Mouse (Mus musculus): Measurements from ENCODE around the gene Pnpla3. TPM values are rescaled to one million over a fixed set of nuclear protein-coding genes. Genes with fewer than 3 reads are reported as not detected.

Pnpla3 gene
- total RNA-seq, 2 experiments from 2014 or later = 4.5 to 4.6 TPM

Small RNA genes lying within 50 kb of the gene (microRNA-seq; reads per million reads assigned to microRNA genes)
- 0.24 to 0.35 reads per million in 2 experiments for gene Mir6392

Other genes starting within 250 kb of the Pnpla3 start
- not detected for gene Efcab6, start 102.5 kb upstream of the Pnpla3 start, total RNA-seq (2021)
- not detected for gene Sult4a1, start 62.1 kb upstream of the Pnpla3 start, total RNA-seq (2021)
- gene Pnpla5, start 44.7 kb upstream of the Pnpla3 start, total RNA-seq (2021) = not detected
- gene Samm50, start 24.4 kb downstream of the Pnpla3 start, total RNA-seq (2021) = 100 to 1,000 TPM; 254 to 262 TPM
- 100 to 1,000 TPM; 165 to 174 TPM for gene Parvb, start 64.2 kb downstream of the Pnpla3 start, total RNA-seq (2021)
- 1 to 10 TPM; 1.7 to 2.5 TPM for gene Parvg, start 156.2 kb downstream of the Pnpla3 start, total RNA-seq (2021)

All from heart, postnatal 10 days (tissue).